Mouse (Mus musculus): ENCODE data around the gene Abl1. TPM values are rescaled to one million over a fixed set of nuclear protein-coding genes. Genes with fewer than 3 reads are reported as not detected.
A peak's percentile ranks its signal among the peaks of the same experiment; 100 is the strongest.

The Abl1 gene
- polyA plus RNA-seq, 1 experiment, result 68.6 TPM

DNA sequence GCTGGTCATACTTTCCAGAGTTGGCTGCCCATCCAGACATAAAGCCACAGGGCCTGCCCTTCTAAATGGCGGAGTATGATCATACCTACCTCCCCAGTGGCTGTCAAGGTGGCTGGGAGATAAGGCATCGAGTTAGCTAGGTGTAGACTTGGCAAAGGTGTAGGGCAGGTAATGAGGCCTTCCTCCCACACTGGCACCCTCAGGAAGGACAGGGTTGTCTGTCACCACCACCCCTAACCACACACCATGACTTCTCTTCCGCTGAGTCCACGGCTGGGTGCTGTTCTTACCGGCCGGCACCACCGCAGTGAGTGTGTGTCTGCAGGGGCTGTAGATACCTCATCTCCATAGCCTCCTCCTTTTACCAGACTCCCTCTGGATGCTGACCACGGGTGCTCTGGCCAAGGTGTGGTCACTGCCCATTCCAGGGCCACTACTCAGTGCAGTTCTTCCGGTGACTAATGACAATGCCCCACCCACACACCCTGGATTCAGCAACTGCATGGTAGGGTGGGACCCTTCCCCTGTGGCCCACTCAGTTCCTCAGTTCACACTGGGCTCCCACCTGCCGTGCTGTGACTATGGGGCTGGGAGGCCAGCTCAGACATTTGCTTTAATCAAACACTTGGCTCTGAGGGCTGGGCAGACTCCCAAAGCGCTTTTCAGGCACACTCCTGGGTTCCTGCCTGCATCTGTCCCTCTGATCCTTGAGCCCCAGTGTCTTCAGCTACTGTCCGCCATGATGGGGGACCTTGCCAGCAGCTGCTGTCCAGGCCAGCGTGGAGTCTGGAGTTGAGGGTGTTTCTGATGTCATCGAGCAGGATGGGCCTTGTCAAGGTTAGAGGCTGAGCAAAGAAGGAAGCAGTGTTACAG, 123.1 kb downstream of the Abl1 start:
- TF ChIP-seq POLR2A (IDR thresholded peaks at IDR 0.05; ENCODE audit: borderline replicate concordance, extremely low read depth, insufficient read depth, insufficient read length, poor library complexity, severe bottlenecking) (no peak), CTCF (IDR thresholded peaks at IDR 0.05; ENCODE audit: borderline replicate concordance, extremely low read depth, insufficient read depth, insufficient read length) (no peak)

GRCm38 (mm10) chr2:31813641-31814040, 125.5 kb downstream of the Abl1 start:
- TF ChIP-seq CTCF (IDR thresholded peaks at IDR 0.05; ENCODE audit: borderline replicate concordance, extremely low read depth, insufficient read depth, insufficient read length) (no peak), POLR2A (IDR thresholded peaks at IDR 0.05; ENCODE audit: borderline replicate concordance, extremely low read depth, insufficient read depth, insufficient read length, poor library complexity, severe bottlenecking) (no peak)
- DNase-seq (ENCODE audit: low read depth), result no peak

More for the DNA sequence above, 123.1 kb downstream of the Abl1 start:
- no peak for DNase-seq (ENCODE audit: low read depth)

- TF ChIP-seq CTCF (IDR thresholded peaks at IDR 0.05; ENCODE audit: borderline replicate concordance, extremely low read depth, insufficient read depth, insufficient read length) (no peak), POLR2A (IDR thresholded peaks at IDR 0.05; ENCODE audit: borderline replicate concordance, extremely low read depth, insufficient read depth, insufficient read length, poor library complexity, severe bottlenecking) (no peak)
- DNase-seq (ENCODE audit: low read depth), result no peak
Observed at GRCm38 (mm10) chr2:31814699-31815098, 126.5 kb downstream of the Abl1 start.

- peak; percentile 67 for DNase-seq (ENCODE audit: low read depth)
- TF ChIP-seq POLR2A (IDR thresholded peaks at IDR 0.05; ENCODE audit: borderline replicate concordance, extremely low read depth, insufficient read depth, insufficient read length, poor library complexity, severe bottlenecking), result no peak
- TF ChIP-seq CTCF (IDR thresholded peaks at IDR 0.05; ENCODE audit: borderline replicate concordance, extremely low read depth, insufficient read depth, insufficient read length), result peak; percentile 78
Observed at GRCm38 (mm10) chr2:31815367-31815766, 127.2 kb downstream of the Abl1 start.

DNA sequence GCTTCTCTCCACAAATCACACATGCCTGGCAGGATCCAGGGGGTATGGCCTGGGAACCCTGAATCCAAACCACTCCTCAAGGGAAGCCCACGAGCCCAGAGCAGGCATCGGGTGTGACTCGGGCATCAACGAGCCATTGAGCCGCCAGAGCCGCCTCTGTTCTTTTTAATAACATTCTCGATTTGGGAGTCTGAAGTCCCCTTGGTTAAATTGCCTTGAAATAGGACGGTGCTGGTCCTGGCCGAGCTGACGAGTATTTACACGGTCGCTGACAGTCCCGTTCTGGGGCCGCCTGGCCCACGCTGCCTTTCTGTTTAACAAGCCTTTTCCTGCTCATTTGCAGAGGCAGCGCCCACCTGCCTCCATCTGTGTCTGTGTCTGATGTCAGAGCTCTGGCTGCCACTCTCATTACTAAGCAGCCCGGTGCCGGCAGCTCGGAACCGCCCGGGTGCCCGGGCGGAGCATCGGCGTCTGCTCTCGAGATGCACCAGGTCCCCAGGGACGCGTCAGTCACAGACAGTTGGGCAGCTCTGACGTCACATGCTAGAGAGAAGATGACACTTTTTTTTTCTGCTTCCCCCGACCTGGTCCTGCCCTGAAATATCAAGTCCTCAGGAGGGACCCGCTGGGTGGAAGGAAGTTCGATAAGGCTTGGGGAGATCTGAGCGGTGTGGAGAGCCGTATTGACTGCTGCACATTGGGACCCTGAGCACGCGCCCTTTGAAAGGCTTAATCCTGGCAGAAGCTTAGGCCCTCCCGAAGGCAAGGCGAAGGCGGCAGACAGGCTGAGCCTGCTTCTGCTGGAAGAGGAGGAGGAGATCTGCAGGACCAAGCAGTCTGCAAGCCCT, 134.6 kb downstream of the Abl1 start:
- peak; percentile 91 for DNase-seq (ENCODE audit: low read depth)
- TF ChIP-seq CTCF (IDR thresholded peaks at IDR 0.05; ENCODE audit: borderline replicate concordance, extremely low read depth, insufficient read depth, insufficient read length) (no peak), POLR2A (IDR thresholded peaks at IDR 0.05; ENCODE audit: borderline replicate concordance, extremely low read depth, insufficient read depth, insufficient read length, poor library complexity, severe bottlenecking) (no peak)

GRCm38 (mm10) chr2:31823933-31824730, 136.0 kb downstream of the Abl1 start:
- peak; percentile 62 for DNase-seq (ENCODE audit: low read depth)

GRCm38 (mm10) chr2:31825469-31825911, 137.3 kb downstream of the Abl1 start:
- no peak for TF ChIP-seq POLR2A (IDR thresholded peaks at IDR 0.05; ENCODE audit: borderline replicate concordance, extremely low read depth, insufficient read depth, insufficient read length, poor library complexity, severe bottlenecking)
- no peak for TF ChIP-seq CTCF (IDR thresholded peaks at IDR 0.05; ENCODE audit: borderline replicate concordance, extremely low read depth, insufficient read depth, insufficient read length)

More at GRCm38 (mm10) chr2:31823933-31824730, 136.0 kb downstream of the Abl1 start:
- TF ChIP-seq CTCF (IDR thresholded peaks at IDR 0.05; ENCODE audit: borderline replicate concordance, extremely low read depth, insufficient read depth, insufficient read length) (peak; percentile 59; the same call in 1 of the 2 replicates), POLR2A (IDR thresholded peaks at IDR 0.05; ENCODE audit: borderline replicate concordance, extremely low read depth, insufficient read depth, insufficient read length, poor library complexity, severe bottlenecking) (no peak)

GRCm38 (mm10) chr2:31826094-31827085, 138.2 kb downstream of the Abl1 start:
- DNase-seq (ENCODE audit: low read depth), result no peak
- TF ChIP-seq CTCF (IDR thresholded peaks at IDR 0.05; ENCODE audit: borderline replicate concordance, extremely low read depth, insufficient read depth, insufficient read length) (no peak), POLR2A (IDR thresholded peaks at IDR 0.05; ENCODE audit: borderline replicate concordance, extremely low read depth, insufficient read depth, insufficient read length, poor library complexity, severe bottlenecking) (no peak)

More at GRCm38 (mm10) chr2:31825469-31825911, 137.3 kb downstream of the Abl1 start:
- no peak for DNase-seq (ENCODE audit: low read depth)

DNA sequence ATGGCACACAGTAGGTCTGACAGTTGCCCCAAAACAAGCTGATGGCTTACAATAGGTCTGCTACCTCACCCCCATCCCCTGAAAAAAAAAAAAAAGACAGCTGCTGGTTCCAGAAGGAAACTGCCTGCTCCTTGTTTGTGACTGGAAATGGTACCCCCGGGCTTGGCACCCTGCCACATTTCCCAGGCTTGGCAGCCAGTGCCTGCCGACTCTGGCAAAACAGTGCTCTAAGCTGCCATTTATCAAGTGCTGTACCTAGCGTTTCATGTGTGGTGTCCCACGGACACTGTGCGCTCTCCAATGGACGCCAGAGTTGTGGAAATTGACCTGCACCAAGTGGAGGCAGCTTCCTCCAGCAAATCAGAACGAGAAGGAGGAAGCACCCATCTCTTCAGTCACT, 139.7 kb downstream of the Abl1 start:
- peak; percentile 97 for DNase-seq (ENCODE audit: low read depth)
- TF ChIP-seq CTCF (IDR thresholded peaks at IDR 0.05; ENCODE audit: borderline replicate concordance, extremely low read depth, insufficient read depth, insufficient read length), result no peak
- TF ChIP-seq POLR2A (IDR thresholded peaks at IDR 0.05; ENCODE audit: borderline replicate concordance, extremely low read depth, insufficient read depth, insufficient read length, poor library complexity, severe bottlenecking), result no peak

Data from brain, embryonic 14.5 days (tissue).